Mouse (Mus musculus): ENCODE measurements around the gene Igfn1. TPM values are rescaled to one million over a fixed set of nuclear protein-coding genes. Genes with fewer than 3 reads are reported as not detected.

The Igfn1 gene
- polyA plus RNA-seq, 1 experiment from 2014 or later, result 0.09 TPM

DNA sequence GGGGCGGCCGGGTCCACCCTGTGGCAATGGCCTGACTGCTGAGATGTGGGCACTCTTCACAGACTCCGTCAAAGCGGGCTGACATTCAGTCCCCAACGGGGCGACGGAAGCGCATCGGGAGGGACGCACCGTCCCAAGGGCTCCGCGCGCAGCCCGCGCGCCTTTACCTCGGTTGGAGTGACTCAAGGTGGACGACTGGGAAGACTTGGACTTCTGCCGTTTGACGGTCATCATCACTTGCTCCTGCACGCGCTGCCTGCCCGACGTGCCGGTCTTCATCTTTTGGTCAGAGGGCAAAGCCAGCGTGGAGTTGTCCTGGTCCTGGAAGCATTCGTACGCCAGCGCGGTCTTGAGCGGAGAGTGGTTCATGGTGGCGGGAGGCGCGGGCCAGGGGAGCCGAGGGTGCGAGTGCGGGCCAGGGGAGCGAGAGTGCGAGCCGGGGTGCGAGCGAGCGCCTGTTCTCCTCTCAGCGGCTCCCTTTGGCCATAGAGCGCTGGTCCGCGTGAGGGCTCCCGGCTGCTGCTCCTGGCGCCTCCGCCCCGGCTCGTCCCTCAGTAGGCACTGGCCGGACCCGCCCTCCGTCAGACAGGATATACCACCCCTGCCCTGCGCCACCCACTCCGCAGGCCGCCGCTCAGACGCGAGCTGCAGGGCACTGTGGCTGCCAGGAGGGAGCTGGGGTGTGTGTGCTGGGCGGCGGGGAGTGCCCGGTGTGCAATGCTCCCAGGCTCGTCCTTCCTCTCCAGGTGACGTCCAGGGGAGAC lies 87.3 kb downstream of the Igfn1 start, which contains the start of gene Pkp1:
TSS of gene Pkp1 (minus strand) at position 564 of the 764 bp plus-strand sequence.
- peak within 1 kb of the TSS; percentile 43 for H3K4me3 ChIP-seq
- H3K4me2 ChIP-seq (replicated peaks), result peak within 1 kb of the TSS; percentile 65
- no peak within 1 kb of the TSS for H3K27ac ChIP-seq
- WGBS, result under 1% methylated on average over 66 of the region's 67 CpGs
- no peak for ATAC-seq (ENCODE audit: low FRiP score, low read depth)
- peak within 1 kb of the TSS; percentile 50 for H3K9ac ChIP-seq
- peaks cover 17% of the 10 kb centered on the region for H3K4me1 ChIP-seq
- H3K36me3 ChIP-seq, result no peaks in the 10 kb centered on the region
- peaks cover 95% of the 10 kb centered on the region for H3K27me3 ChIP-seq
- H3K9me3 ChIP-seq, result no peaks in the 10 kb centered on the region

DNA sequence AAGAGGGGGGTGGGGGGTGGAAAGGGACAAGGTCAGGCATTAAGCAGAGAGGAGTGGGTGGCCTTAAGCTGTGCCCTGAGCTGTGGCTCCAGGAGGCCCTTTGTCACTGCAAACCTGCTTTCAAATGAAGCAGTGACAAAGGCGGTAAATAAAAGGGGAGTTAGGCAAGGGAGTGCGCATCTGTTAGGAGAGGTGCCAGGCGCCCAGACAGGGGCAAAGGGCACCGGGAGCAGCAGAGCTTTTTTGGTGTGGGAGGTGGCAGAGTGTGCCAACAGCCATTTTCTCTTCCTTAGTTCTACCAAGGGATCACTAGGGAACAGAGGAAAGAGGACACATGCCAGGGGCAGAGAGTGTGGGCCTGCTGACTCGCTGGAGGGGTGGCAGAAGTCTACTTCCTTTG lies 88.9 kb downstream of the Igfn1 start:
- Histone ChIP-seq H3K27me3 (peaks cover 86% of the 10 kb centered on the region), H3K9me3 (no peaks in the 10 kb centered on the region), H3K27ac (no peak overlapping the region), H3K9ac (no peak overlapping the region), H3K36me3 (no peaks in the 10 kb centered on the region), H3K4me3 (peak overlapping the region; percentile 11; the same call in 1 of the 2 replicates), H3K4me1 (peaks cover 17% of the 10 kb centered on the region), H3K4me2 (replicated peaks) (peak overlapping the region; percentile 9; the same call in 1 of the 2 replicates)
- WGBS, result 13% methylated on average over 5 of the region's 5 CpGs
- no peak for ATAC-seq (ENCODE audit: low FRiP score, low read depth)

DNA sequence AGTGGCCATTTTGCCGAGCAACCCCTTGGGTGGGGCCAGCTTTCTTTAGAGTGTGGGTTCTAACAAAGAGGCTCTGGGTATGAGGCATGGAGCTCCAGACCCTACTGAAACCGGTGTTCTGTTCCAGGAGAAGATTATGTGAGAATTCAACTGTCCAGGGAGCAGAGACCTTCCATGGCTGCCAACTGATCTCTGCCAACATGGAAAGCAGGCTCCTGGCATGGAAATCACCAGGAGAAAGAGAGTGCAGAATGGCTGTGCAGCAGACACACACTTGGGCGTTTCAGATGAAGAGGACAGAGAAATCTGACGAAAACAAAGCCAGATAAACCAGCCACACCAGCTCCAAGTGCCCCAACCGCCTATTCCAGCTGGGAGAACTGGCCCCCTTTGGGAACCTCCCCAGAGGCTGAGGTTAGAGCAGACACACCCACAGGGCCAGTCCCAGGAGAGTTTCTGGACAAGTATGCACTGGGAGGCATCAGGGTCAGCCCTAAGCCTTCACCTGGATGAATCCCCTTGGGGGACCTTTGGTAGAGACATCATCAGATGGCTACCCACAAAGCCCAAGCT lies 89.6 kb downstream of the Igfn1 start:
- ATAC-seq (ENCODE audit: low FRiP score, low read depth), result no peak
- 36% methylated on average over 5 of the region's 5 CpGs for WGBS
- H3K9ac ChIP-seq, result no peak overlapping the region
- H3K4me3 ChIP-seq, result no peak overlapping the region
- H3K27ac ChIP-seq, result no peak overlapping the region
- 0 out of 2 replicates have a peak overlapping the region, but pooled peaks have one; percentile 9 for H3K4me2 ChIP-seq (replicated peaks)
- H3K36me3 ChIP-seq, result no peaks in the 10 kb centered on the region
- H3K9me3 ChIP-seq, result no peaks in the 10 kb centered on the region
- H3K4me1 ChIP-seq, result peaks cover 17% of the 10 kb centered on the region
- peaks cover 85% of the 10 kb centered on the region for H3K27me3 ChIP-seq

DNA sequence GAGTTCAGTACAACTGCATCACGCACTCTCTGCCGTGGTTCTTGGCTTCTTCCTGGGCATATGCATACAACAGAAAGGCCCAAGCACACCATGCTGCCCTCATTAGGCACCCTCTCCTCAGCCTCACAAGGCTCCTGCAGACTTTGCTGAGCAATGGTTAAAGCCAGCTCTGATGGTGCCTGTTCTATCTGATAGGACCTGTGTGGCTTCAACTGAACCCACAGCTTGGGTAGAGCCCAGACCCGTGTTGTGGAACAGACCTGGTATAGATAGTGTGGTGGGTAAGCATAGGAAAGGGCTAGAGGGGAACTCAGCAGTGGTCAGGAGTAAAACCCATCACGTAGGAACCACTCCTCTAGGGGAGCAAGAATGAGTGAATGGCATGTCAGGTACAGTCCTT lies 92.5 kb downstream of the Igfn1 start:
- Histone ChIP-seq H3K4me1 (peaks cover 8% of the 10 kb centered on the region), H3K27ac (no peak overlapping the region), H3K9ac (no peak overlapping the region), H3K9me3 (no peaks in the 10 kb centered on the region), H3K4me3 (no peak overlapping the region), H3K36me3 (no peaks in the 10 kb centered on the region), H3K27me3 (peaks cover 80% of the 10 kb centered on the region), H3K4me2 (replicated peaks) (no peak overlapping the region)
- WGBS, result 74% methylated on average over 4 of the region's 4 CpGs
- ATAC-seq (ENCODE audit: low FRiP score, low read depth), result no peak

DNA sequence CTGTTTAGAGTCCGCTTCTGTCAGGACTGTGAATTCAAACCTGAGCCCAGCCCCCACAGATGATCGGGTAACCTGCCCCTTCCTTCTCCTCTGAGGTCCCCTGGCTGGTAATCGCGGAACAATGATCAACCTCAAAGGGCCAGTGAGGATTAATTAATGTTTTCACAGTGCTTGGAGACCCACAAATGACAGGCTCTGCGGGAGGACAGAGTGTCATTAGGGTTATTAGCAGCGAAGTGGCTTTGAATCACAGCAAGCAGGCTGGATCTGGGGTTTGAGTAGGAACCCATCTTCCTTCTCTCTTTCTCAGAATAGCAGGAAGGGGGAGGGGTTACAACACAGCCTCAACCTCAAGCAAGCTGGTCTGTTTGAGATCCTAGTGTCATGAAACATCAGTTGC lies 96.8 kb downstream of the Igfn1 start:
- no peak for ATAC-seq (ENCODE audit: low FRiP score, low read depth)
- no peak overlapping the region for H3K4me2 ChIP-seq (replicated peaks)
- 19% methylated on average over 6 of the region's 6 CpGs for WGBS
- H3K4me3 ChIP-seq, result no peak overlapping the region
- H3K27me3 ChIP-seq, result peaks cover 42% of the 10 kb centered on the region
- H3K4me1 ChIP-seq, result peaks cover 10% of the 10 kb centered on the region
- H3K36me3 ChIP-seq, result no peaks in the 10 kb centered on the region
- H3K27ac ChIP-seq, result no peak overlapping the region
- H3K9me3 ChIP-seq, result no peaks in the 10 kb centered on the region
- no peak overlapping the region for H3K9ac ChIP-seq

DNA sequence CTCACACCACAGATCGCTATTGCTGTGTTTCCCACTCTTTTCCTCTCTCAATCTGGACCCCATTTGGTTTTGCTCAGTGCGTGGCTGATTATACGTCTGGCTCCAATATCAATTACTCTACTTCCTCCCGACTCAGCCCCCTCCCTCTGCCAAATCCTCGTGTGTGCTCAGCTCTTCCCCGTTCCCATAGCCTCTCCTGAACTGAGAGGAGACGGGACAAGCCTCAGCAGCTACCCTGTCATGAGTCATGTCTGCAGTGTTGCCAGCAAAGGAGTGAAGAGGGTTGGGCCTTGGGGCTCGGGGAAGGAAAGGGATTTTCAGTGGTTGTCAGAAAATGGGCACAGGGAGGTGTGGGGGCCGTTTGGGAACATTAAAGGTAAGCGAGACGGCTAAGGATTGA lies 99.4 kb downstream of the Igfn1 start:
- Histone ChIP-seq H3K27ac (no peak overlapping the region), H3K27me3 (peaks cover 28% of the 10 kb centered on the region), H3K36me3 (no peaks in the 10 kb centered on the region), H3K9me3 (no peaks in the 10 kb centered on the region), H3K4me1 (peaks cover 10% of the 10 kb centered on the region), H3K4me2 (replicated peaks) (no peak overlapping the region), H3K9ac (no peak overlapping the region), H3K4me3 (no peak overlapping the region)
- peak; percentile 32; the same call in 1 of the 2 replicates for ATAC-seq (ENCODE audit: low FRiP score, low read depth)
- WGBS, result 26% methylated on average over 11 of the region's 11 CpGs

Other genes starting within 250 kb of the Igfn1 start
- gene Phlda3, start 240.2 kb downstream of the Igfn1 start, polyA plus RNA-seq (2015; fragmentation: Nextera tagmentation; extraction: Ambion mirVana), result 56.6 and 62.8 TPM in 2 replicates
- gene Tnni1, start 226.9 kb downstream of the Igfn1 start, polyA plus RNA-seq (2015; fragmentation: Nextera tagmentation; extraction: Ambion mirVana), result 241 and 246 TPM in 2 replicates
- 7.2 and 8.5 TPM in 2 replicates for gene Lad1, start 187.7 kb downstream of the Igfn1 start, polyA plus RNA-seq (2015; fragmentation: Nextera tagmentation; extraction: Ambion mirVana)
- 84.9 and 88.9 TPM in 2 replicates for gene Tnnt2, start 170.0 kb downstream of the Igfn1 start, polyA plus RNA-seq (2015; fragmentation: Nextera tagmentation; extraction: Ambion mirVana)
- gene Pkp1, start 87.1 kb downstream of the Igfn1 start, polyA plus RNA-seq (2015; fragmentation: Nextera tagmentation; extraction: Ambion mirVana), result 6.1 and 7.5 TPM in 2 replicates
- 214 and 215 TPM in 2 replicates for gene Tmem9, start 1.8 kb upstream of the Igfn1 start, polyA plus RNA-seq (2015; fragmentation: Nextera tagmentation; extraction: Ambion mirVana)
- not detected in 2 replicates for gene Ascl5, start 44.5 kb upstream of the Igfn1 start, polyA plus RNA-seq (2015; fragmentation: Nextera tagmentation; extraction: Ambion mirVana)
- 4.2 and 5.0 TPM in 2 replicates for gene Cacna1s, start 46.4 kb upstream of the Igfn1 start, polyA plus RNA-seq (2015; fragmentation: Nextera tagmentation; extraction: Ambion mirVana)
- 5.5 and 5.6 TPM in 2 replicates for gene Kif21b, start 125.0 kb upstream of the Igfn1 start, polyA plus RNA-seq (2015; fragmentation: Nextera tagmentation; extraction: Ambion mirVana)
- 0.17 TPM in 1 of 2 replicates, not detected in the other for gene Mroh3, start 206.5 kb upstream of the Igfn1 start, polyA plus RNA-seq (2015; fragmentation: Nextera tagmentation; extraction: Ambion mirVana)
- gene Inava, start 227.9 kb upstream of the Igfn1 start, polyA plus RNA-seq (2015; fragmentation: Nextera tagmentation; extraction: Ambion mirVana), result 18.8 and 21.1 TPM in 2 replicates